Mouse (Mus musculus) megakaryocyte, embryonic 14.5 days (primary cell): ENCODE results near the gene Upb1.

Experiments
- FLI1 ChIP-seq: IDR thresholded peaks from 2 replicates; pipeline ENCODE4 v1.6.1; 2012; ENCODE audit warnings: low read length, inconsistent platforms, mixed read lengths
- GATA1 ChIP-seq: IDR thresholded peaks from 3 replicates; pipeline ENCODE4 v1.6.1; 2012; ENCODE audit warnings: mixed read lengths, low read length, inconsistent platforms, borderline replicate concordance

- TF ChIP-seq GATA1 (no peak), FLI1 (no peak)
Observed at GRCm38 (mm10) chr10:75484767-75485166, 83.9 kb downstream of the Upb1 start.
